Mouse (Mus musculus) liver, embryonic 12.5 days (tissue): ENCODE results near the gene Kpna1. TPM values are rescaled to one million over a fixed set of nuclear protein-coding genes. Genes with fewer than 3 reads are reported as not detected.
"Not testable (repeated sequence)": the region's sequence is repeated elsewhere in the genome, so short reads cannot be mapped to it uniquely, and the experiment has no call there.

ENCODE experiments used
- ATAC-seq: fragments of 200-750 bp; cut with Nextera tagmentation; 2 replicates; pipeline ENCODE4 v1.8.0; 2017; ENCODE audit warnings: moderate number of reproducible peaks, mild to moderate bottlenecking, moderate library complexity
- H3K27ac ChIP-seq: fragments of 300-500 bp; sonication (generic); 2 replicates; pipeline ENCODE4 v1.5.1; 2016; ENCODE audit warnings: mild to moderate bottlenecking
- H3K27me3 ChIP-seq: fragments of 300-500 bp; sonication (generic); replicated peaks from 2 replicates; pipeline ENCODE4 v1.6.1; 2016; ENCODE audit warnings: mild to moderate bottlenecking, moderate library complexity
- H3K36me3 ChIP-seq: fragments of 300-500 bp; sonication (generic); 2 replicates; pipeline ENCODE4 v1.6.1; 2016; ENCODE audit warnings: mild to moderate bottlenecking, moderate library complexity
- H3K4me1 ChIP-seq: fragments of 300-500 bp; sonication (generic); 2 replicates; pipeline ENCODE4 v1.6.1; 2016
- H3K4me2 ChIP-seq: fragments of 300-500 bp; sonication (generic); 2 replicates; pipeline ENCODE4 v1.6.1; 2016; ENCODE audit warnings: mild to moderate bottlenecking, moderate library complexity
- H3K4me3 ChIP-seq: fragments of 300-500 bp; sonication (generic); 2 replicates; pipeline ENCODE4 v1.5.1; 2016; ENCODE audit warnings: mild to moderate bottlenecking, moderate library complexity
- H3K9ac ChIP-seq: fragments of 300-500 bp; sonication (generic); 2 replicates; pipeline ENCODE4 v1.6.1; 2016; ENCODE audit warnings: mild to moderate bottlenecking, moderate library complexity
- H3K9me3 ChIP-seq: fragments of 300-500 bp; sonication (generic); replicated peaks from 2 replicates; pipeline ENCODE4 v1.6.1; 2016; ENCODE audit warnings: mild to moderate bottlenecking, moderate library complexity
- WGBS: fragments of 180-500 bp; shearing (Covaris S2); methylation state at CpG from one replicate; pipeline ENCODE4 v1.1.7; 2016; ENCODE audit not compliant: insufficient replicate concordance; 5-methylcytosine and 5-hydroxymethylcytosine counted together
- polyA plus RNA-seq: library from polyadenylated mRNA; unstranded; fragments of >200 nt; fragmentation: Nextera tagmentation; extraction: Ambion mirVana; gene quantifications from 2 replicates; pipeline ENCODE4 v1.2.1, GENCODE M21; 2016

Kpna1 gene
- polyA plus RNA-seq, 1 experiment from 2014 or later, result 52.6 TPM

DNA sequence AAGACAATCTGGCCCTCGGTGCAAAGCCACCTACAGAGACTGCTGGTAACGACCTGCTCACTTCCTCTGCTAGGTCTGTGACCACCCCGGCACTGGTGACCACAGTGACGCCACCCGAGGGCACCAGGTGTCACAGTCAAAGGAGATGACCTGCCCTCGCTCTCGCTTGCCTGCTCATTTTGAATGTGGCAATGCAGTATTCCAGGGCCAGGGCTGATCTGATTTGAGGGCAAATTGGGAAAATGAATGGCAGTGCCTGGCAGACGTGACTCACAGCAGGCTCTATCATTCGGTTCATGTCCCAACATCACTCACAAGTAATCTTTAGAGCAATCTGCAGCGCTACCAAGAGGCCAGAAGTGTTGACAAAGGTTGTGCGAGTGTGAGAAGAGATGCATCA, 77.9 kb downstream of the Kpna1 start:
- Histone ChIP-seq H3K27me3 (no peaks in the 10 kb centered on the region), H3K9me3 (no peaks in the 10 kb centered on the region), H3K9ac (no peak overlapping the region), H3K4me1 (peaks cover 24% of the 10 kb centered on the region), H3K4me2 (no peak overlapping the region), H3K4me3 (no peak overlapping the region), H3K27ac (no peak overlapping the region), H3K36me3 (peaks cover 53% of the 10 kb centered on the region)
- ATAC-seq, result no peak
- WGBS, result 83% methylated on average over 11 of the region's 11 CpGs

DNA sequence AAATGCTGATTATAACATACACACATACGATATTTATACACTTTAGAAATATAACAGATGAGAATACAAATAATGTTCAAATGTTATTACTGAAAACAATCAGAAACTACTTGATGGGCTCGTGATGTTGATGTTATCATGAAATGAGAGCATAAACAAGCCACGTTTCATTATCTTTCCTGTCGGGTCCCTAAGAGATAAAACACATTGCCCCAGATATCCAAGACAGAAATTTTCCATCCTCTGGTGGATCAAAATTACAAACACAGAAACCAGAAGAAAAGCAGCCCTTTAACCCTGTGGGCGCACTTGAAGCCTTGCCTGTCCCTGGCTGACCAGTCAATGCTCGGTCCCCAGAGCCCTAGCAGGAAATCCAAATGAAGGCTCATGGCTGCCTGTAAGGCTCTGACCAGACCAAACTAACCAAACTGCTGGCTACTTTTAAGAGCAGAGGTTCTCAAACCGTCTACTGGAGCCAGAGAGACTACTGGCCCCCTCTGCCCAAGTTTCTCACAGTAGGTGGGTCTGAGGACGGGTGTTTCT, 79.5 kb downstream of the Kpna1 start:
- ATAC-seq, result no peak
- 56% methylated on average over 8 of the region's 8 CpGs for WGBS
- H3K4me3 ChIP-seq, result no peak overlapping the region

DNA sequence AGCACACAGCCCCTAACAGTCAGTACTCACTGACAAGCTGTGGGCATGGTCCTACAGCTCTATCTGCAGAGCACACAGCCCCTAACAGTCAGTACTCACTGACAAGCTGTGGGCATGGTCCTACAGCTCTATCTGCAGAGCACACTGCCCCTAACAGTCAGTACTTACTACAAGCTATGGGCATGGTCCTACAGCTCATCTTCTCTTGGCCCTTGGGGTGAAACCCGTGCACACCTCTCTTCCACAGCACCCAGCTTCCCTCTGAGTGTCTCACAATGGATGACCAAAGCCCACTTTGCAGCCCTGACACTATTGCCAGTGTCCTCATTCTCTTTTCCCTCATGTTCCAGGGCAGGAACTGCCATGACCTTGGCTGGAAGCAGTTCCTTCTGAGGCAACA, 84.0 kb downstream of the Kpna1 start:
- not testable (repeated sequence) for H3K9ac ChIP-seq
- H3K27ac ChIP-seq, result peak overlapping the region; percentile 69

More for the DNA sequence above, 79.5 kb downstream of the Kpna1 start:
- Histone ChIP-seq H3K4me2 (no peak overlapping the region), H3K27me3 (no peaks in the 10 kb centered on the region), H3K36me3 (peaks cover 42% of the 10 kb centered on the region), H3K27ac (peak overlapping the region; percentile 21; the same call in 1 of the 2 replicates), H3K9me3 (no peaks in the 10 kb centered on the region), H3K4me1 (peaks cover 35% of the 10 kb centered on the region), H3K9ac (no peak overlapping the region)

DNA sequence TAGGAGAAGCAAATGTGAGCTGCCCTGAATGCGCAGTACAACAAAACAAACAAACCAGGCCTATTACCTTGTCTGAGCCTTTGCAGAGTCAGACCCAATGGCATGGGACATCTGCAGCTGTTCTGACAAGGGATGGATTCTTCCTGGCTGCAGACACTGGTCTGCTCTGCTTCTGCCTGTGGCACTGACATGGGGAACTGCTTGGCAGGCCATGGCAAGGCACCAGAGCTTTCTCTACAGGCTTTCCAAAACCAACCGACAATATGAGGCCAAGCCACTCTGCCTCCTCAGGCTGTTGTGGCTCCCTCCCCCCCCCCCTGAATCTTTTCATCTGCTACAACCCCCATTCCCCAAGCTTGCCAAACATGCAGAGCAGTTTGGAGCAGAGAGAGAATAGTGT, 84.8 kb downstream of the Kpna1 start:
- Histone ChIP-seq H3K27ac (peak overlapping the region; percentile 69), H3K36me3 (peaks cover 35% of the 10 kb centered on the region), H3K4me1 (peaks cover 65% of the 10 kb centered on the region), H3K9ac (no peak overlapping the region), H3K27me3 (no peaks in the 10 kb centered on the region), H3K4me2 (no peak overlapping the region), H3K9me3 (no peaks in the 10 kb centered on the region), H3K4me3 (no peak overlapping the region)
- WGBS, result 82% methylated on average over 2 of the region's 2 CpGs
- ATAC-seq, result no peak

More for the DNA sequence above, 84.0 kb downstream of the Kpna1 start:
- not testable (repeated sequence) for ATAC-seq, H3K4me3 ChIP-seq, H3K27me3 ChIP-seq, H3K4me2 ChIP-seq, H3K9me3 ChIP-seq
- Histone ChIP-seq H3K4me1 (peaks cover 61% of the 10 kb centered on the region), H3K36me3 (peaks cover 29% of the 10 kb centered on the region)
- WGBS, result 42% methylated on average over 1 of the region's 1 CpGs

DNA sequence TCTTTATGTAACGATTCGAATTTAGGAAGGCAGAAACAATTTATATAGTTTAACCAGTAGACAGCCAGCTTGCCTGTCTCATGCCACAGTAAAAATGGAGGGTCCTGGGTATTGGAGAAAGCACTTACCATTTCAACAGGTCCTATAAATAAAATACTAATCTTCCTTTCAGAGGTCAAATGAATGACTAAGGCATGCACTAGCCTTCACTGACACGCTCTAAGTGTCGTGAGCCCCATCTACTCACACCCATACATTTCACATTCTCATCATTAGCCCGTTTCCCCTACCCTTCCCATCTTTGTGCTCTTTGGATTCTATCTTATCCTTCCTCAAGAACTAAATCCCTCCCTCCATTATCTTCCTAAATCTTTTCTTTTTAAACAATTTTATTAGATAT, 86.4 kb downstream of the Kpna1 start:
- no peaks in the 10 kb centered on the region for H3K27me3 ChIP-seq
- WGBS, result 77% methylated on average over 5 of the region's 5 CpGs
- no peaks in the 10 kb centered on the region for H3K9me3 ChIP-seq
- no peak overlapping the region for H3K27ac ChIP-seq
- ATAC-seq, result no peak
- H3K4me1 ChIP-seq, result peaks cover 68% of the 10 kb centered on the region
- H3K4me2 ChIP-seq, result no peak overlapping the region
- H3K36me3 ChIP-seq, result peaks cover 47% of the 10 kb centered on the region
- no peak overlapping the region for H3K9ac ChIP-seq
- H3K4me3 ChIP-seq, result no peak overlapping the region

DNA sequence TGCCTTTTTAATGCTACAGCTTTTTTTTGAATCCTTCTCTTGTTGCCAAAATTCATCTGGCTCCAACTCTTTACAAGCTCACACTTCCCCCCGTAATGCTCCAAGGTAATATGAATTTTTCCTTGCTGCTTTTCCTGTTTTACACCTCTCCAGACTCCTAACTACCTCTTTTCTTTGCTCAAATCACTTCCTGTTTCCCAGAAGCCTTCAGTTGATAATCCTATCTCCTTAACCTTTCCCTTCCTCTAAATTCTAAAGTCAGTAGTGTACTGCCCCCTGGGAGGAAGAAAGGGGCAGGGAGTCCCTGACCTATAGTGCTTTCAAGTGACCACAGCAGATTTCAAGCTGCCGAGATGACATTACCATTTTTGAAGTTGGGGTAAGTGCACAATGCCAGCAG, 89.1 kb downstream of the Kpna1 start:
- H3K9me3 ChIP-seq, result no peaks in the 10 kb centered on the region
- H3K4me2 ChIP-seq, result no peak overlapping the region
- H3K4me1 ChIP-seq, result peaks cover 63% of the 10 kb centered on the region
- no peaks in the 10 kb centered on the region for H3K27me3 ChIP-seq
- H3K27ac ChIP-seq, result no peak overlapping the region
- 48% methylated on average over 2 of the region's 2 CpGs for WGBS
- no peak overlapping the region for H3K4me3 ChIP-seq
- H3K9ac ChIP-seq, result no peak overlapping the region
- ATAC-seq, result no peak
- H3K36me3 ChIP-seq, result peaks cover 38% of the 10 kb centered on the region

DNA sequence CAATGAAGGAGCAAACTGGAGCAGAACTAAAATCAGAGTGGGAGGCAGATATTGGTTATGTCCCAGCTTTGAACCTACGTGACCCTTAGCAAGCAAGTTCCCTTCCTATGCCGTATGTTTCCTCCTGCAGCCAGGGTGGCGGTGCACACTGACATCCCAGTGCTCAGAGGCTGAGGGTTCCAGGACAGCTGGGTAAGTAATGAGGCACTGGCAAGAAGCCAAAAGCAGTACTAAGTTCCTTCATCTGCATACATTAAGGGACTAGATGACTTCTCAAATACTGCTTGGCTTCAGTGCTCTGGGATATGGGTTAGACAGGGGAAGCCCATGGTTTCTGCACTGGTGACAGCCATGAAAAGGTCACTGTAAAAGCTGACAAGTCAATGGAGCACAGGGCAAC, 89.8 kb downstream of the Kpna1 start:
- 0 out of 2 replicates have a peak overlapping the region, but pooled peaks have one; percentile 85 for H3K4me2 ChIP-seq

DNA sequence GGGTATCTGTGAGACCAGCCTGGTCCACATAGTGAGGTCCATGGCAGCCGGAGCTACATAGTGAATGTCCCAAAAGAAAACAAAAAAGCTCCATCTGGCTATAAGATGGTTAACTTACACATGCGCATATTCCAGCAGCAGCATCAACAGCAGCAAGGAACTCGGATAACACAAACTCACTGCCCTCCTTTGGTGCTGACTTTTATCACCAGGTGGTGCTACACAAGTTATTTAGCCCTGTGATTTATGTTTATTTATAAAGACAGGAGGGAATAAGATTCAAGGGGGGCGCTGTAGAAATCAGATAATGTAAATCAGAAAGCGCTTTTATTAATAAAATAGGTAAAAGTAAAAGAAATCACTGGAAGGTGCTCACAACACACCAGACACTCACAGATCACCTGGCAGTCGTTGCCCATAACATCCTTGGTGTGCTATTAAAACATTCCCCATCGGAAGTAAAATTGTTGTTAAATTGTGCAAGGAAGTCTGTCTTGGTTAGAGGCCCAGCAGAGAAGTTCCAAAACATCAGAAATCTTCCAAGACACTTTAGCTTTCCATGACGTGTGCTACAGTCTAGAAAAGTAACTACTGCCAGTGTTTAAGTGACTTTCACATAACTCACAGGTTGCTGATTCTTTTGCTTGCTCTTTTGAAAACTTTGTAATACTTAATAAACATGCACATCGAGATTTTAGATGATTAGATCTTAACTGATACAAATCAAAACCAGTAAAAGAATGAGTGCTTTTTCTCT, 91.4 kb downstream of the Kpna1 start:
- H3K4me1 ChIP-seq, result peaks cover 47% of the 10 kb centered on the region
- H3K27me3 ChIP-seq, result no peaks in the 10 kb centered on the region
- no peaks in the 10 kb centered on the region for H3K9me3 ChIP-seq
- ATAC-seq, result no peak
- H3K36me3 ChIP-seq, result peaks cover 41% of the 10 kb centered on the region
- peak overlapping the region; percentile 84 for H3K4me3 ChIP-seq
- peak overlapping the region; percentile 90 for H3K9ac ChIP-seq
- peak overlapping the region; percentile 85 for H3K4me2 ChIP-seq
- WGBS, result 46% methylated on average over 9 of the region's 9 CpGs
- no peak overlapping the region for H3K27ac ChIP-seq

More for the DNA sequence above, 89.8 kb downstream of the Kpna1 start:
- Histone ChIP-seq H3K9ac (no peak overlapping the region), H3K4me1 (peaks cover 59% of the 10 kb centered on the region), H3K27me3 (no peaks in the 10 kb centered on the region), H3K36me3 (peaks cover 35% of the 10 kb centered on the region), H3K4me3 (no peak overlapping the region), H3K27ac (no peak overlapping the region), H3K9me3 (no peaks in the 10 kb centered on the region)
- WGBS, result 74% methylated on average over 3 of the region's 3 CpGs
- ATAC-seq, result no peak

DNA sequence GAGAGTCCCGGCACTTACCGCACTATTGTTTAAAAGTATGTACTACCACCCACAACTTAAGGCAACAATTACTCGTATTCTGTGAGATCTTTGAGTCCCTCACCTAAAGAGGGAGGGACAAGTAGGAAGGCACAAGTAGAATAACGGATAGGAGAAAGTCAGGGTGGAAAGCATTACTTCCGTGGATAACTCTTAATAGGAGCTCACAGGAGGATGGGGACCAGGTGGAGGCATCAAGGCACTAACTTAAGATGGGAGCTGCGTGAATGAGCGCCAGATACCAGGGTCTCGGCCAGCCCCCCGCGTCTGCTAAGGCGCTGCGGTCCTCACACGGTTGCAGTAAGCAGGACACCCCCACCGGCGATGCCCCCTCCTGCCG, 92.5 kb downstream of the Kpna1 start:
- 0% methylated on average over 16 of the region's 16 CpGs for WGBS
- Histone ChIP-seq H3K4me2 (peak overlapping the region; percentile 85), H3K27ac (peak overlapping the region; percentile 96), H3K36me3 (peaks cover 44% of the 10 kb centered on the region), H3K4me3 (peak overlapping the region; percentile 84), H3K9me3 (no peaks in the 10 kb centered on the region), H3K27me3 (no peaks in the 10 kb centered on the region), H3K4me1 (peaks cover 47% of the 10 kb centered on the region), H3K9ac (peak overlapping the region; percentile 90)
- ATAC-seq, result peak; percentile 45

DNA sequence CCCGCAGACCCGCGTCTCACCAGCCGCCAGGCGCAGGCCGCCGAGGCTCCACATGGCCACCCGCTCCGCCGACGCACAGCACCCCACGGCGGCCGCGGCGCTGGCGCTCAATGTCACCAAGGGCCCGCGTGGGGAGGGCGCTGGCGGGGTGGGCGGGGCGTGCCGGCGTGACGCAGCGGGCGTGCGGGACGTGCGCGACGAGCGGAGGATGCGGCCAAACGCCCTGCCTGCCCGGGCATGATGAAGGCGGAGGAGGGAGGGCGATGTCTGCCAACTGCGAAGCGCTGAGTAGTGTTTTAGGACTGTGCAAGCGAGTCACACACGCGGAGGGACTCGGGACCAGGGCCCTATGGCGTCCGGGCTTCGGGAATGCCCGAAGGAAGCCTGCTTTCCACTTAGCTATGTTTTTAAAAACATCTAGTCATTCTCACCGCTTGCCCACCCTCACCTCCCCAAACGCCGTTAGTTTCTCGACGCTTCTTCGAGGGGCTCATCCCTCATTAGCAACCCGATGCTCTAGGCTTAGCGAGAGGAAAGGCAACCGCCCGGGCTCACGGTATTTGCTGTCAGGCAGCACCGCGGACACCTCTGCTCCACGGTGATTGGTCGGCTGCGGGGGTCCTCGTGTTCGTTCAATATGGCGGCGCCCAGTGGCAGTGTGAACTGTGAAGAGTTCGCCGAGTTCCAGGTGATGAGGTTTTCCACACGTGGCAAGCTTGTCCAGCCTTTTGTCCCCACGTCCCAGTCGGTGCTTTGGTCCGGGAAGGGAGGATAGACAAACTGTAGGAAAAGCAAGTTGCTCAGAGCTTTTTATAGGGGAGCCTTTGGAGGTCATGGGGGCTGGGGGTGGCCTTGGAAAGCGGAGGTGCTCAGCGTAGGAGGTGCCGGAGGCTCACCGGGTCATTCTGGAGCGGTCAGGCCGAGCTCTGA, 93.2 kb downstream of the Kpna1 start, which contains the start of the genes Fam162a and Ccdc58:
Gene Fam162a (minus strand): TSS at position 145 of the 930 bp plus-strand sequence.
Gene Ccdc58 (plus strand): TSS at position 236 of the 930 bp plus-strand sequence.
- Histone ChIP-seq H3K4me2 (peak within 1 kb of the TSS; percentile 85), H3K27me3 (no peaks in the 10 kb centered on the region), H3K9ac (peak within 1 kb of the TSS; percentile 90), H3K27ac (peak within 1 kb of the TSS; percentile 96), H3K4me1 (peaks cover 46% of the 10 kb centered on the region), H3K9me3 (no peaks in the 10 kb centered on the region), H3K4me3 (peak within 1 kb of the TSS; percentile 84), H3K36me3 (peaks cover 42% of the 10 kb centered on the region)
- WGBS, result under 1% methylated on average over 81 of the region's 81 CpGs
- peak; percentile 92 for ATAC-seq

DNA sequence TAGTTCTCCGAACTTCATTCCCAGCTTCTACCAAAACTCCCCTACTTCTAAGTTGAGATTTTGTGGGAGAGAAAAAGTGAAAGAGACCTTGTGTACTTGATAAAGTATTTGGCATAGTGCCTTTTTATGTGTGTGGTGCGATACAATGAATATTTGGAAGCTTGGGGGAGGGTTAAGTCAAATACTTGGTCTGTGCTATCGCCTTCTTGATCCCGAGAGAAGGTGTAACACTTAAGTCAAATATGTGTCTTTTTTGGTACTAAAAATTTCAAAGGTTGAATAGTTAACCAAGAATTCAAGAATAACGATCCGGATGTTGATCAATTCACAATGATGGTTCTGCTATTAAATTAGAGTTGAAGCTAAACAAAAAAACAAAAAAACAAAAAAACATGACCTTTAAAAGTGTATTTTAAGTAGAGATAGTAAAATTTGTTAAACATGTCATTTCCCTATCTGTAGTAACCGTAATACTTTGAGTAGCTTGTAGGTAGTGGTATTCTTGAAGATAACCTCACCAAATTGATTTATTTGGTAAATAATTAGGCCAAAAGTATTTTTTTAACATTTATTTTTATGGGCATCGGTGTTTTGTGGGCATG, 94.0 kb downstream of the Kpna1 start:
- Histone ChIP-seq H3K27ac (peak overlapping the region; percentile 96), H3K4me2 (peak overlapping the region; percentile 85), H3K36me3 (peaks cover 34% of the 10 kb centered on the region), H3K4me3 (peak overlapping the region; percentile 84), H3K4me1 (peaks cover 38% of the 10 kb centered on the region), H3K9ac (peak overlapping the region; percentile 90), H3K9me3 (no peaks in the 10 kb centered on the region), H3K27me3 (no peaks in the 10 kb centered on the region)
- no peak for ATAC-seq
- 20% methylated on average over 8 of the region's 8 CpGs for WGBS
